Mouse (Mus musculus): Measurements from ENCODE around the gene Rrp36. TPM values are rescaled to one million over a fixed set of nuclear protein-coding genes. Genes with fewer than 3 reads are reported as not detected.

Rrp36 gene
- polyA plus RNA-seq, 2 experiments = 36.8 to 47.2 TPM

- Histone ChIP-seq H3K4me2 (replicated peaks; ENCODE audit: low read depth, low read length, severe bottlenecking) (peak overlapping the region; percentile 84), H3K36me3 (ENCODE audit: control insufficient read depth, insufficient read depth, low read length) (peaks cover 16% of the 10 kb centered on the region; the same call in 1 of the 2 replicates), H3K4me3 (replicated peaks; ENCODE audit: low read length) (peak overlapping the region; percentile 99), H3K27me3 (ENCODE audit: control insufficient read depth, insufficient read depth, low read length) (no peaks in the 10 kb centered on the region), H3K27ac (replicated peaks; ENCODE audit: low read depth, low read length) (no peak overlapping the region; the same call in 1 of the 2 replicates), H3K4me1 (ENCODE audit: control insufficient read depth, insufficient read depth, low read length) (peaks cover 70% of the 10 kb centered on the region), H3K9me3 (ENCODE audit: control insufficient read depth, low read length) (no peaks in the 10 kb centered on the region), H3K9ac (ENCODE audit: low read depth, low read length, severe bottlenecking) (peak overlapping the region; percentile 95; the same call in 1 of the 2 replicates)
- no peak for TF ChIP-seq POLR2A (IDR thresholded peaks at IDR 0.05; ENCODE audit: borderline replicate concordance, extremely low read depth, insufficient read depth, insufficient read length)
- WGBS = 10% methylated on average over 6 of the region's 6 CpGs
- DNase-seq (ENCODE audit: low spot score) (no peak), ATAC-seq (ENCODE audit: low FRiP score, low read depth) (no peak)
Observed at GRCm38 (mm10) chr17:46627409-46627808, 46.7 kb downstream of the Rrp36 start.

GRCm38 (mm10) chr17:46624598-46624997, 49.6 kb downstream of the Rrp36 start:
- peaks cover 81% of the 10 kb centered on the region for H3K4me1 ChIP-seq (ENCODE audit: control insufficient read depth, insufficient read depth, low read length)

GRCm38 (mm10) chr17:46623819-46624557, 50.2 kb downstream of the Rrp36 start:
- peaks cover 86% of the 10 kb centered on the region for H3K4me1 ChIP-seq (ENCODE audit: control insufficient read depth, insufficient read depth, low read length)
- DNase-seq (ENCODE audit: low spot score) (peak; percentile 48), ATAC-seq (ENCODE audit: low FRiP score, low read depth) (no peak)
- 0 out of 2 replicates have a peak overlapping the region, but pooled peaks have one; percentile 4 for H3K4me3 ChIP-seq (replicated peaks; ENCODE audit: low read length)
- H3K9me3 ChIP-seq (ENCODE audit: control insufficient read depth, low read length) = no peaks in the 10 kb centered on the region
- H3K4me2 ChIP-seq (replicated peaks; ENCODE audit: low read depth, low read length, severe bottlenecking) = peak overlapping the region; percentile 37
- 21% methylated on average over 10 of the region's 10 CpGs for WGBS
- TF ChIP-seq POLR2A (IDR thresholded peaks at IDR 0.05; ENCODE audit: borderline replicate concordance, extremely low read depth, insufficient read depth, insufficient read length) = no peak
- H3K36me3 ChIP-seq (ENCODE audit: control insufficient read depth, insufficient read depth, low read length) = peaks cover 8% of the 10 kb centered on the region; the same call in 1 of the 2 replicates
- no peaks in the 10 kb centered on the region for H3K27me3 ChIP-seq (ENCODE audit: control insufficient read depth, insufficient read depth, low read length)
- H3K27ac ChIP-seq (replicated peaks; ENCODE audit: low read depth, low read length) = peak overlapping the region; percentile 55; the same call in 1 of the 2 replicates
- peak overlapping the region; percentile 44 for H3K9ac ChIP-seq (ENCODE audit: low read depth, low read length, severe bottlenecking)

More at GRCm38 (mm10) chr17:46624598-46624997, 49.6 kb downstream of the Rrp36 start:
- Histone ChIP-seq H3K36me3 (ENCODE audit: control insufficient read depth, insufficient read depth, low read length) (peaks cover 8% of the 10 kb centered on the region; the same call in 1 of the 2 replicates), H3K9me3 (ENCODE audit: control insufficient read depth, low read length) (no peaks in the 10 kb centered on the region), H3K27ac (replicated peaks; ENCODE audit: low read depth, low read length) (peak overlapping the region; percentile 55; the same call in 1 of the 2 replicates), H3K9ac (ENCODE audit: low read depth, low read length, severe bottlenecking) (peak overlapping the region; percentile 44), H3K27me3 (ENCODE audit: control insufficient read depth, insufficient read depth, low read length) (no peaks in the 10 kb centered on the region), H3K4me3 (replicated peaks; ENCODE audit: low read length) (0 out of 2 replicates have a peak overlapping the region, but pooled peaks have one; percentile 4), H3K4me2 (replicated peaks; ENCODE audit: low read depth, low read length, severe bottlenecking) (peak overlapping the region; percentile 37)
- WGBS = 32% methylated on average over 12 of the region's 12 CpGs
- no peak for TF ChIP-seq POLR2A (IDR thresholded peaks at IDR 0.05; ENCODE audit: borderline replicate concordance, extremely low read depth, insufficient read depth, insufficient read length)
- ATAC-seq (ENCODE audit: low FRiP score, low read depth) (no peak), DNase-seq (ENCODE audit: low spot score) (no peak)

GRCm38 (mm10) chr17:46622269-46622668, 51.9 kb downstream of the Rrp36 start:
- DNase-seq (ENCODE audit: low spot score) (no peak), ATAC-seq (ENCODE audit: low FRiP score, low read depth) (no peak)
- Histone ChIP-seq H3K27me3 (ENCODE audit: control insufficient read depth, insufficient read depth, low read length) (no peaks in the 10 kb centered on the region), H3K9me3 (ENCODE audit: control insufficient read depth, low read length) (no peaks in the 10 kb centered on the region), H3K4me3 (replicated peaks; ENCODE audit: low read length) (no peak overlapping the region), H3K4me2 (replicated peaks; ENCODE audit: low read depth, low read length, severe bottlenecking) (0 out of 2 replicates have a peak overlapping the region, but pooled peaks have one; percentile 1), H3K27ac (replicated peaks; ENCODE audit: low read depth, low read length) (0 out of 2 replicates have a peak overlapping the region, but pooled peaks have one; percentile 13), H3K4me1 (ENCODE audit: control insufficient read depth, insufficient read depth, low read length) (peaks cover 97% of the 10 kb centered on the region), H3K9ac (ENCODE audit: low read depth, low read length, severe bottlenecking) (no peak overlapping the region), H3K36me3 (ENCODE audit: control insufficient read depth, insufficient read depth, low read length) (peaks cover 6% of the 10 kb centered on the region; the same call in 1 of the 2 replicates)
- WGBS = 67% methylated on average over 11 of the region's 11 CpGs
- no peak for TF ChIP-seq POLR2A (IDR thresholded peaks at IDR 0.05; ENCODE audit: borderline replicate concordance, extremely low read depth, insufficient read depth, insufficient read length)

GRCm38 (mm10) chr17:46621324-46621723, 52.8 kb downstream of the Rrp36 start:
- Histone ChIP-seq H3K9me3 (ENCODE audit: control insufficient read depth, low read length) (no peaks in the 10 kb centered on the region), H3K36me3 (ENCODE audit: control insufficient read depth, insufficient read depth, low read length) (peaks cover 5% of the 10 kb centered on the region; the same call in 1 of the 2 replicates), H3K4me1 (ENCODE audit: control insufficient read depth, insufficient read depth, low read length) (peaks cover 97% of the 10 kb centered on the region), H3K9ac (ENCODE audit: low read depth, low read length, severe bottlenecking) (no peak overlapping the region), H3K27me3 (ENCODE audit: control insufficient read depth, insufficient read depth, low read length) (no peaks in the 10 kb centered on the region), H3K27ac (replicated peaks; ENCODE audit: low read depth, low read length) (no peak overlapping the region), H3K4me2 (replicated peaks; ENCODE audit: low read depth, low read length, severe bottlenecking) (no peak overlapping the region; the same call in 1 of the 2 replicates), H3K4me3 (replicated peaks; ENCODE audit: low read length) (no peak overlapping the region)
- no peak for TF ChIP-seq POLR2A (IDR thresholded peaks at IDR 0.05; ENCODE audit: borderline replicate concordance, extremely low read depth, insufficient read depth, insufficient read length)
- DNase-seq (ENCODE audit: low spot score) = no peak
- 30% methylated on average over 15 of the region's 15 CpGs for WGBS
- no peak for ATAC-seq (ENCODE audit: low FRiP score, low read depth)
